Mouse (Mus musculus) heart, postnatal 36 days (tissue): Measurements from ENCODE around the gene Ndufv3. TPM values are rescaled to one million over a fixed set of nuclear protein-coding genes. Genes with fewer than 3 reads are reported as not detected.

Source experiments
- microRNA-seq, 2 experiments: library from miRNA; unstranded; fragments of <30 nt; microRNA quantifications; one replicate each; pipeline ENCODE4 v1.2.0; 2021; ENCODE audit warnings: borderline number of aligned reads in 2 of 2
- total RNA-seq, 2 experiments: library from RNA; stranded (reverse); gene quantifications; 2 replicates each; pipeline ENCODE4 v1.2.3; 2021

Gene Ndufv3
- total RNA-seq, 2 experiments from 2014 or later = 1,294 to 1,573 TPM

Small RNAs within 50 kb of the gene (microRNA-seq; reads per million reads assigned to microRNA genes)
- 0 reads per million in 2 experiments for gene Gm24970

Other genes with a start within 250 kb of the Ndufv3 start
- 1 to 10 TPM; 1.0 to 1.2 TPM for gene Rsph1, start 242.7 kb upstream of the Ndufv3 start, total RNA-seq
- 10 to 100 TPM; 11.1 to 12.5 TPM for gene Slc37a1, start 233.3 kb upstream of the Ndufv3 start, total RNA-seq
- gene Pde9a, start 133.9 kb upstream of the Ndufv3 start, total RNA-seq = 1 to 10 TPM; 5.2 to 6.1 TPM
- gene Wdr4, start 135 bp upstream of the Ndufv3 start, total RNA-seq = 1 to 10 TPM; 7.0 to 8.1 TPM
- gene Pknox1, start 44.6 kb downstream of the Ndufv3 start, total RNA-seq = 1 to 10 TPM; 9.4 to 10.0 TPM
- 1 to 10 TPM; 3.0 to 3.6 TPM for gene Cbs, start 117.1 kb downstream of the Ndufv3 start, total RNA-seq
- gene U2af1, start 138.8 kb downstream of the Ndufv3 start, total RNA-seq = 10 to 100 TPM; 69.0 to 71.9 TPM
- gene Cryaa, start 157.7 kb downstream of the Ndufv3 start, total RNA-seq = not detected